Mouse (Mus musculus) CH12.LX (cell line): ENCODE data around the gene Iqschfp. TPM values are rescaled to one million over a fixed set of nuclear protein-coding genes. Genes with fewer than 3 reads are reported as not detected.

Experiments
- DNase-seq: peaks from one replicate; pipeline ENCODE4 v3.0.0-alpha.2; 2013; ENCODE audit errors: extremely low read depth
- H3K27ac ChIP-seq: 2 replicates; pipeline ENCODE4 v1.5.1; 2012; ENCODE audit warnings: low read depth, mild to moderate bottlenecking, control low read depth, moderate library complexity; ENCODE audit not compliant: insufficient read depth
- H3K27me3 ChIP-seq: replicated peaks from 2 replicates; pipeline ENCODE3; 2012; ENCODE audit warnings: inconsistent platforms
- H3K36me3 ChIP-seq, 2 experiments: replicated peaks in 1 of 2; 2 replicates each; pipeline versions ENCODE3 to v1.6.1; 2012; ENCODE audit warnings: inconsistent platforms in 1 of 2, low read length in 1 of 2, mild to moderate bottlenecking in 1 of 2, mixed read lengths in 1 of 2, moderate library complexity in 1 of 2; ENCODE audit not compliant: control insufficient read depth in 1 of 2, insufficient read depth in 1 of 2
- H3K4me1 ChIP-seq, 2 experiments: 2 replicates each; pipeline ENCODE4 v1.6.1; 2012; ENCODE audit warnings: inconsistent platforms in 1 of 2, moderate library complexity in 1 of 2; ENCODE audit not compliant: insufficient read depth in 2 of 2, control insufficient read depth in 1 of 2
- H3K4me2 ChIP-seq: 2 replicates; pipeline ENCODE4 v1.6.1; 2012; ENCODE audit warnings: low read depth, mild to moderate bottlenecking, control low read depth; ENCODE audit not compliant: poor library complexity, insufficient read depth, severe bottlenecking
- H3K4me3 ChIP-seq, 3 experiments: fragments of 150-350 bp in 1 of 3; sonication (generic) in 1 of 3; replicated peaks in 1 of 3; 2 replicates each; pipeline versions ENCODE3 to v1.5.1; 2011 to 2012; ENCODE audit warnings: low read depth in 2 of 3, low read length in 2 of 3, mild to moderate bottlenecking in 2 of 3, moderate library complexity in 2 of 3, control low read depth in 1 of 3, improper control_type of control experiment in 1 of 3, inconsistent platforms in 1 of 3, mixed read lengths in 1 of 3; ENCODE audit not compliant: poor library complexity in 1 of 3
- H3K79me2 ChIP-seq: replicated peaks from 2 replicates; pipeline ENCODE4 v1.6.1; 2012; ENCODE audit warnings: mild to moderate bottlenecking, moderate library complexity; ENCODE audit not compliant: control insufficient read depth, poor library complexity, insufficient read depth, severe bottlenecking; ENCODE audit errors: extremely low read depth
- H3K9ac ChIP-seq: 2 replicates; pipeline ENCODE4 v1.6.1; 2012; ENCODE audit warnings: low read depth, mild to moderate bottlenecking, control low read depth, moderate library complexity; ENCODE audit not compliant: insufficient read depth
- H3K9me3 ChIP-seq: replicated peaks from 2 replicates; pipeline ENCODE3; 2012; ENCODE audit warnings: low read length, inconsistent platforms, mixed read lengths
- BHLHE40 ChIP-seq: IDR thresholded peaks from 2 replicates; pipeline ENCODE4 v1.6.1; 2011; ENCODE audit warnings: mild to moderate bottlenecking, low read depth, low read length, improper control_type of control experiment
- CHD1 ChIP-seq: IDR thresholded peaks from 2 replicates; pipeline ENCODE4 v1.6.1; 2012; ENCODE audit warnings: low read depth, low read length, improper control_type of control experiment, inconsistent platforms
- CTCF ChIP-seq, 2 experiments: IDR thresholded peaks in 1 of 2; conservative IDR thresholded peaks in 1 of 2; 2 replicates each; pipeline ENCODE4 v1.5.1; 2011 to 2012; ENCODE audit warnings: low read depth in 2 of 2, low read length in 2 of 2, improper control_type of control experiment in 1 of 2, inconsistent platforms in 1 of 2, mild to moderate bottlenecking in 1 of 2, moderate library complexity in 1 of 2
- EP300 ChIP-seq: IDR thresholded peaks from 2 replicates; pipeline ENCODE4 v1.6.1; 2011; ENCODE audit warnings: low read length, improper control_type of control experiment
- ETS1 ChIP-seq: conservative IDR thresholded peaks from 2 replicates; pipeline ENCODE4 v1.6.1; 2012; ENCODE audit warnings: low read depth, mild to moderate bottlenecking, inconsistent platforms, low read length, improper control_type of control experiment, moderate library complexity
- GABPA ChIP-seq: IDR thresholded peaks from 2 replicates; pipeline ENCODE4 v1.6.1; 2012; ENCODE audit warnings: low read depth, low read length, improper control_type of control experiment, inconsistent platforms; ENCODE audit not compliant: insufficient replicate concordance
- HCFC1 ChIP-seq: IDR thresholded peaks from 2 replicates; pipeline ENCODE4 v1.6.1; 2012; ENCODE audit warnings: low read depth, mild to moderate bottlenecking, inconsistent platforms, low read length, improper control_type of control experiment
- JUN ChIP-seq: IDR thresholded peaks from 2 replicates; pipeline ENCODE4 v1.6.1; 2011; ENCODE audit warnings: low read depth, mild to moderate bottlenecking, low read length, improper control_type of control experiment, moderate library complexity; ENCODE audit not compliant: insufficient read depth
- JUND ChIP-seq: conservative IDR thresholded peaks from 2 replicates; pipeline ENCODE4 v1.6.1; 2011; ENCODE audit warnings: low read depth, low read length, improper control_type of control experiment
- MAZ ChIP-seq: IDR thresholded peaks from 2 replicates; pipeline ENCODE4 v1.6.1; 2012; ENCODE audit warnings: low read depth, mild to moderate bottlenecking, inconsistent platforms, low read length, improper control_type of control experiment, moderate library complexity
- MEF2A ChIP-seq: IDR thresholded peaks from 2 replicates; pipeline ENCODE4 v1.6.1; 2014; ENCODE audit warnings: low read depth, mild to moderate bottlenecking, inconsistent platforms, low read length, improper control_type of control experiment, borderline replicate concordance
- MXI1 ChIP-seq: IDR thresholded peaks from 2 replicates; pipeline ENCODE4 v1.6.1; 2011; ENCODE audit warnings: mild to moderate bottlenecking, low read depth, low read length, improper control_type of control experiment
- PAX5 ChIP-seq: IDR thresholded peaks from 2 replicates; pipeline ENCODE4 v1.6.1; 2012; ENCODE audit warnings: low read length, inconsistent platforms, mixed read lengths
- POLR2A ChIP-seq: IDR thresholded peaks from 2 replicates; pipeline ENCODE4 v1.6.1; 2011; ENCODE audit warnings: low read depth, mild to moderate bottlenecking, improper control_type of control experiment, low read length
- POLR2AphosphoS2 ChIP-seq: IDR thresholded peaks from 2 replicates; pipeline ENCODE4 v1.6.1; 2011; ENCODE audit warnings: low read depth, low read length, improper control_type of control experiment
- RAD21 ChIP-seq: IDR thresholded peaks from 2 replicates; pipeline ENCODE4 v1.6.1; 2011; ENCODE audit warnings: low read depth, mild to moderate bottlenecking, low read length, improper control_type of control experiment, moderate library complexity
- SIN3A ChIP-seq: IDR thresholded peaks from 2 replicates; pipeline ENCODE4 v1.6.1; 2012; ENCODE audit warnings: low read length, improper control_type of control experiment, inconsistent platforms
- TCF12 ChIP-seq: IDR thresholded peaks from 2 replicates; pipeline ENCODE4 v1.6.1; 2014; ENCODE audit warnings: low read depth, mild to moderate bottlenecking, inconsistent platforms, low read length, improper control_type of control experiment
- USF1 ChIP-seq: IDR thresholded peaks from 2 replicates; pipeline ENCODE4 v1.6.1; 2014; ENCODE audit warnings: low read depth, mild to moderate bottlenecking, inconsistent platforms, low read length, improper control_type of control experiment
- ZC3H11A ChIP-seq: IDR thresholded peaks from 2 replicates; pipeline ENCODE4 v1.6.1; 2012; ENCODE audit warnings: low read depth, mild to moderate bottlenecking, inconsistent platforms, low read length, improper control_type of control experiment
- dilution Hi-C: fragments of 300-500 bp; cut with MboI; formaldehyde crosslinking; loops from 2 replicates; pipeline ENCODE4 v1.14.3; 2020; ENCODE audit warnings: low sequenced_read_pairs; ENCODE audit not compliant: extremely low pct_unique_long_range_greater_than_20kb, extremely low pct_ligation_motif_present
- in situ Hi-C: fragments of 300-500 bp; cut with MboI; formaldehyde crosslinking; loops from 3 replicates; pipeline ENCODE4 v1.14.3; 2019; ENCODE audit warnings: low sequenced_read_pairs, low pct_ligation_motif_present, low pct_unique_long_range_greater_than_20kb, mixed read lengths
- polyA plus RNA-seq: library from polyadenylated mRNA; unstranded; fragments of >175 nt; gene quantifications from 2 replicates; pipeline ENCODE4 v1.2.1, GENCODE M21; 2012; ENCODE audit warnings: low read depth; ENCODE audit not compliant: insufficient read length
- total RNA-seq, 2 experiments: library from RNA; depleted of rRNA; stranded (reverse); fragments of 300-350 nt in 1 of 2; fragments of >200 nt in 1 of 2; gene quantifications; 2 replicates each; pipeline ENCODE4 v1.2.3; 2012 to 2014

Iqschfp gene
- total and polyA plus RNA-seq, 3 experiments: 0.13 to 0.25 TPM; not detected in 1

- Histone ChIP-seq H3K9ac (no peak overlapping the region), H3K27ac (no peak overlapping the region), H3K4me2 (no peak overlapping the region), H3K4me3 (no peak overlapping the region), H3K36me3 (no peaks in the 10 kb centered on the region), H3K4me1 (peaks cover 2% of the 10 kb centered on the region in 2 experiments; a peak in 3 of 4 replicates), H3K79me2 (no peaks in the 10 kb centered on the region), H3K27me3 (no peaks in the 10 kb centered on the region), H3K9me3 (no peaks in the 10 kb centered on the region)
- no peak for TF ChIP-seq CTCF (conservative IDR thresholded peaks at IDR 0.05 in 1 of 2, IDR thresholded peaks at IDR 0.05 in 1 of 2; ENCODE audit: low read depth in 2 of 2, low read length in 2 of 2)
- TF ChIP-seq POLR2AphosphoS2: no peak
- TF ChIP-seq CHD1: no peak
- TF ChIP-seq MEF2A: no peak
- TF ChIP-seq TCF12: no peak
- TF ChIP-seq HCFC1: no peak
- no peak for TF ChIP-seq GABPA
- no peak for TF ChIP-seq PAX5
- no peak for TF ChIP-seq ETS1
- TF ChIP-seq JUND: no peak
- TF ChIP-seq POLR2A: no peak
- TF ChIP-seq BHLHE40: no peak
- no peak for DNase-seq
- dilution Hi-C loops (no loop called here), in situ Hi-C loops (no loop called here)
Measured at GRCm38 (mm10) chr3:68632714-68633113, 740.7 kb downstream of the Iqschfp start.

- in situ Hi-C loops (no loop called here), dilution Hi-C loops (no loop called here)
- Histone ChIP-seq H3K79me2 (no peaks in the 10 kb centered on the region), H3K4me2 (no peak overlapping the region), H3K36me3 (no peaks in the 10 kb centered on the region), H3K4me1 (peaks cover 2 to 9% of the 10 kb centered on the region in 2 experiments; a peak in 3 of 4 replicates), H3K27me3 (no peaks in the 10 kb centered on the region), H3K4me3 (no peak overlapping the region), H3K27ac (no peak overlapping the region), H3K9me3 (no peaks in the 10 kb centered on the region), H3K9ac (no peak overlapping the region)
- DNase-seq: no peak
- no peak for TF ChIP-seq EP300
- TF ChIP-seq SIN3A: no peak
- TF ChIP-seq ZC3H11A: no peak
- no peak for TF ChIP-seq MAZ
- no peak for TF ChIP-seq MXI1
- no peak for TF ChIP-seq USF1
- no peak for TF ChIP-seq CHD1
- no peak for TF ChIP-seq RAD21
- no peak for TF ChIP-seq JUN
Measured at GRCm38 (mm10) chr3:68633577-68633976, 741.5 kb downstream of the Iqschfp start.
